Mouse (Mus musculus): ENCODE measurements around the gene A730071L15Rik. TPM values are rescaled to one million over a fixed set of nuclear protein-coding genes. Genes with fewer than 3 reads are reported as not detected.

Gene A730071L15Rik
- total and polyA plus RNA-seq, 2 experiments from 2014 or later: 0.41 TPM; not detected in 1

DNA sequence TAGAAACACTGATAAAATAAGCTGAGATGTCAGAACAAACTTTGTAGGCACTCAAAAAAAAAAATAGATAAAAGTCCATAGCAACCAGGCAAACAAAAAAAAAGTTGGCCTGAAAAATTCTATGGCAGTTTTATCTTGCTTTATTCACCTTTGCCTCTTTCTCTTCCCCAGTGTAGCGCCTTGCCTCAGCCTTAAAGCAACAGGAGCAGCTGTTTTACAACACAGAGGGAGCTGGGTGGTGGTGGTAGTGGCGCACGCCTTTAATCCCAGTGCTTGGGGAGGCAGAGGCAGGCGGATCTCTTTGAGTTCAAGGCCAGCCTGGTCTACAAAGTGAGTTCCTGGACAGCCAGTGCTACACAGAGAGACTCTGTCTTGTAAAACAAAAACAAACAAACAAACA is 33.2 kb downstream of the A730071L15Rik start:
- no peaks in the 10 kb centered on the region for H3K27me3 ChIP-seq (ENCODE audit: control insufficient read depth, insufficient read depth, low read length)
- 73% methylated on average over 4 of the region's 4 CpGs for WGBS
- no peak overlapping the region for H3K9ac ChIP-seq (replicated peaks; ENCODE audit: low read depth, low read length)
- H3K36me3 ChIP-seq (replicated peaks; ENCODE audit: control insufficient read depth, insufficient read depth, low read length): no peaks in the 10 kb centered on the region
- no peak overlapping the region for H3K4me2 ChIP-seq (ENCODE audit: low read depth, low read length)
- H3K4me1 ChIP-seq (ENCODE audit: control insufficient read depth, insufficient read depth): no peaks in the 10 kb centered on the region
- DNase-seq (ENCODE audit: low spot score) (no peak), ATAC-seq (ENCODE audit: insufficient read depth, low read depth) (no peak)
- 0 out of 2 replicates have a peak, but pooled peaks cover 3% of the 10 kb centered on the region for H3K9me3 ChIP-seq (replicated peaks; ENCODE audit: control insufficient read depth, low read length)
- H3K27ac ChIP-seq (ENCODE audit: low read depth): no peak overlapping the region
- TF ChIP-seq EP300 (IDR thresholded peaks at IDR 0.05; ENCODE audit: low read depth): no peak
- no peak overlapping the region for H3K4me3 ChIP-seq (ENCODE audit: low read depth, low read length)

GRCm38 (mm10) chr11:6244707-6245106 is 44.9 kb downstream of the A730071L15Rik start:
- DNase-seq (ENCODE audit: low spot score) (no peak), ATAC-seq (ENCODE audit: insufficient read depth, low read depth) (no peak)
- TF ChIP-seq EP300 (IDR thresholded peaks at IDR 0.05; ENCODE audit: low read depth) (no peak), CTCF (IDR thresholded peaks at IDR 0.05; ENCODE audit: low read depth) (no peak)
- Histone ChIP-seq H3K4me1 (ENCODE audit: control insufficient read depth, insufficient read depth) (no peaks in the 10 kb centered on the region), H3K4me2 (ENCODE audit: low read depth, low read length) (no peak overlapping the region), H3K9ac (replicated peaks; ENCODE audit: low read depth, low read length) (no peak overlapping the region), H3K27me3 (ENCODE audit: control insufficient read depth, insufficient read depth, low read length) (no peaks in the 10 kb centered on the region), H3K4me3 (ENCODE audit: low read depth, low read length) (no peak overlapping the region), H3K9me3 (replicated peaks; ENCODE audit: control insufficient read depth, low read length) (no peaks in the 10 kb centered on the region), H3K36me3 (replicated peaks; ENCODE audit: control insufficient read depth, insufficient read depth, low read length) (no peaks in the 10 kb centered on the region), H3K27ac (ENCODE audit: low read depth) (no peak overlapping the region)
- 52% methylated on average over 19 of the region's 19 CpGs for WGBS

Other genes starting within 250 kb of the A730071L15Rik start
- gene Gck, start 249.9 kb upstream of the A730071L15Rik start, total RNA-seq (2014; rRNA removed; ENCODE audit: low replicate concordance): not detected in 2 replicates
- gene Gck, start 249.9 kb upstream of the A730071L15Rik start, polyA plus RNA-seq (2015; fragmentation: Nextera tagmentation; extraction: Ambion mirVana): 0.71 and 0.78 TPM in 2 replicates
- gene Ykt6, start 244.3 kb upstream of the A730071L15Rik start, total RNA-seq (2014; rRNA removed; ENCODE audit: low replicate concordance): 55.8 and 83.9 TPM in 2 replicates
- 35.2 and 37.4 TPM in 2 replicates for gene Ykt6, start 244.3 kb upstream of the A730071L15Rik start, polyA plus RNA-seq (2015; fragmentation: Nextera tagmentation; extraction: Ambion mirVana)
- gene Camk2b, start 133.7 kb upstream of the A730071L15Rik start, total RNA-seq (2014; rRNA removed; ENCODE audit: low replicate concordance): 3.0 and 6.3 TPM in 2 replicates
- gene Camk2b, start 133.7 kb upstream of the A730071L15Rik start, polyA plus RNA-seq (2015; fragmentation: Nextera tagmentation; extraction: Ambion mirVana): 2.5 and 3.4 TPM in 2 replicates
- 37.0 and 37.8 TPM in 2 replicates for gene Nudcd3, start 386 bp downstream of the A730071L15Rik start, total RNA-seq (2014; rRNA removed; ENCODE audit: low replicate concordance)
- 25.0 and 29.2 TPM in 2 replicates for gene Nudcd3, start 386 bp downstream of the A730071L15Rik start, polyA plus RNA-seq (2015; fragmentation: Nextera tagmentation; extraction: Ambion mirVana)
- gene Npc1l1, start 30.1 kb downstream of the A730071L15Rik start, total RNA-seq (2014; rRNA removed; ENCODE audit: low replicate concordance): not detected in 2 replicates
- gene Npc1l1, start 30.1 kb downstream of the A730071L15Rik start, polyA plus RNA-seq (2015; fragmentation: Nextera tagmentation; extraction: Ambion mirVana): 0.04 TPM in 1 of 2 replicates, not detected in the other
- 45.5 and 46.1 TPM in 2 replicates for gene Ddx56, start 67.7 kb downstream of the A730071L15Rik start, total RNA-seq (2014; rRNA removed; ENCODE audit: low replicate concordance)
- gene Ddx56, start 67.7 kb downstream of the A730071L15Rik start, polyA plus RNA-seq (2015; fragmentation: Nextera tagmentation; extraction: Ambion mirVana): 41.2 and 41.4 TPM in 2 replicates
- 93.4 and 124 TPM in 2 replicates for gene Tmed4, start 74.8 kb downstream of the A730071L15Rik start, total RNA-seq (2014; rRNA removed; ENCODE audit: low replicate concordance)
- 83.7 and 90.5 TPM in 2 replicates for gene Tmed4, start 74.8 kb downstream of the A730071L15Rik start, polyA plus RNA-seq (2015; fragmentation: Nextera tagmentation; extraction: Ambion mirVana)
- 412 and 435 TPM in 2 replicates for gene Ogdh, start 91.6 kb downstream of the A730071L15Rik start, total RNA-seq (2014; rRNA removed; ENCODE audit: low replicate concordance)
- gene Ogdh, start 91.6 kb downstream of the A730071L15Rik start, polyA plus RNA-seq (2015; fragmentation: Nextera tagmentation; extraction: Ambion mirVana): 328 and 338 TPM in 2 replicates
- 42.3 and 45.4 TPM in 2 replicates for gene Zmiz2, start 189.0 kb downstream of the A730071L15Rik start, total RNA-seq (2014; rRNA removed; ENCODE audit: low replicate concordance)
- 6.9 and 7.0 TPM in 2 replicates for gene Zmiz2, start 189.0 kb downstream of the A730071L15Rik start, polyA plus RNA-seq (2015; fragmentation: Nextera tagmentation; extraction: Ambion mirVana)
- 2,268 and 2,353 TPM in 2 replicates for gene Ppia, start 215.4 kb downstream of the A730071L15Rik start, total RNA-seq (2014; rRNA removed; ENCODE audit: low replicate concordance)
- 3,654 and 3,756 TPM in 2 replicates for gene Ppia, start 215.4 kb downstream of the A730071L15Rik start, polyA plus RNA-seq (2015; fragmentation: Nextera tagmentation; extraction: Ambion mirVana)
- gene H2afv, start 244.4 kb downstream of the A730071L15Rik start, total RNA-seq (2014; rRNA removed; ENCODE audit: low replicate concordance): 106 and 157 TPM in 2 replicates
- gene H2afv, start 244.4 kb downstream of the A730071L15Rik start, polyA plus RNA-seq (2015; fragmentation: Nextera tagmentation; extraction: Ambion mirVana): 213 and 232 TPM in 2 replicates

Data from heart, postnatal 0 days (tissue).